Mouse (Mus musculus): ENCODE measurements around the gene Prkn. TPM values are rescaled to one million over a fixed set of nuclear protein-coding genes. Genes with fewer than 3 reads are reported as not detected.

Prkn gene
- polyA plus RNA-seq, 1 experiment from 2014 or later = 5.7 TPM

DNA sequence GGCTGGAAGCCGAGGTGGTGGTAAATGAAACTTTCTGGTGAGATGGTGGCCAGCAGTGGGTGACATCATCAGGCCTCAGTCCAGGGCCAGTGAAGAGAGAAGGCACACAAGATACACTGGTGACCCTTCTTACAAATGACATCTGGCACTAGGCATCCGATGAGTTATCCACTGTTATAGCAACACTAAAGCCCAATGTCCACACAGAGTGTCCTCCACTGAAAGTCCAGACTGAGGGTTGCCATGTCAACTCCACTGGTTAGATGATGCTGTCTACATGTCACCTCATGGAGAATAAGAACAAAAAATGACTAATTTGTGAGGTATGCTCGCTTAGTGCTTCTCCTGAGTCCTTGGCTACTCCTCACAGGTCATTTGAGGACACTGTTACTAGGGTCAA, 1210.8 kb downstream of the Prkn start:
- ATAC-seq = no peak
- 85% methylated on average over 3 of the region's 3 CpGs for WGBS
- H3K9ac ChIP-seq (ENCODE audit: low read depth, low read length) = no peak overlapping the region
- no peaks in the 10 kb centered on the region for H3K36me3 ChIP-seq (ENCODE audit: control insufficient read depth, insufficient read depth, low read length)
- no peak overlapping the region for H3K4me2 ChIP-seq (ENCODE audit: low read length)
- no peaks in the 10 kb centered on the region for H3K4me1 ChIP-seq (ENCODE audit: control insufficient read depth, insufficient read depth, low read depth, low read length)
- H3K4me3 ChIP-seq (ENCODE audit: low read length) = no peak overlapping the region
- H3K9me3 ChIP-seq (ENCODE audit: control insufficient read depth, low read length) = no peaks in the 10 kb centered on the region
- H3K27me3 ChIP-seq (replicated peaks; ENCODE audit: control insufficient read depth, insufficient read depth, low read length) = no peaks in the 10 kb centered on the region
- no peak overlapping the region for H3K27ac ChIP-seq (ENCODE audit: low read depth, low read length)

DNA sequence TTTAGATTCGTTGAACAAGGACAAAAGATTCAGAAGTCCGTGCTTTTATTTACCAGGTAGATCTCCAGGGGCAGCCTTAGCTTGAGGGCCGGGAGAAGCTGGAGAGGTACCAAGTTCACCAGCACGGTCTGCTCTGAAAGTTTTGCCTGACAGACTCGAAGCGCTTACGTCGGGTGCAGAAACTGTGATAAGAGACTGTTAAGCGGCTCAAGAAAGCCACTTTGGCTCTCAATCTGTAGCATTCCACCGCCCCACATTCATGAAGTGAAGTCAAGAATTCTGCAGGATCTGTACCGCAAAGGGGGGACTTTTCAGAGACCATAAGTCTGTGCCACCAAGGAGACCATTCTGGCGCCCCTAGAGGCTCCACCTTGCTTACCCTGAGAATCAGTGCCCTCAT, 1212.5 kb downstream of the Prkn start:
- H3K4me1 ChIP-seq (ENCODE audit: control insufficient read depth, insufficient read depth, low read depth, low read length) = no peaks in the 10 kb centered on the region
- no peak for ATAC-seq
- WGBS = 85% methylated on average over 12 of the region's 12 CpGs
- H3K36me3 ChIP-seq (ENCODE audit: control insufficient read depth, insufficient read depth, low read length) = no peaks in the 10 kb centered on the region
- no peaks in the 10 kb centered on the region for H3K27me3 ChIP-seq (replicated peaks; ENCODE audit: control insufficient read depth, insufficient read depth, low read length)
- no peak overlapping the region for H3K27ac ChIP-seq (ENCODE audit: low read depth, low read length)
- H3K4me2 ChIP-seq (ENCODE audit: low read length) = no peak overlapping the region
- no peaks in the 10 kb centered on the region for H3K9me3 ChIP-seq (ENCODE audit: control insufficient read depth, low read length)
- H3K4me3 ChIP-seq (ENCODE audit: low read length) = no peak overlapping the region
- no peak overlapping the region for H3K9ac ChIP-seq (ENCODE audit: low read depth, low read length)

DNA sequence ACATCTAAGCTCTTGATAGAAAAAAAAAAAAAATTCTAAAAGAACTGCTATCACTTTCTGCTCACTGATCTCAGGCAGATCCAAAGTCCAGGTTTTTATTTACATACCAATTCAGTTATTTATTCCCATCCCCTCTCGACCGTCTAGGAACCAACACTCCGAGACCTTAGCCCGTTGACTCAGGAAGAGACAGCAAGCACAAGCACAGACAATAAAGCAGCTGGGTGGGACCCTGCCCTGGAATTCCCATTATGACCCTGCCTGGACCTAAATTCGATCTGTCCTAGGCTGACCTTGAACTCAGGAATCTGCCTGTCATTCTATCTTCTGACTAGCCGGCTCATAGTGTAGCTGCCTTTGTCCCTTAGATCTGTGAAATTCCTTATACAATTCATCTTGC, 1218.9 kb downstream of the Prkn start:
- no peak for ATAC-seq
- H3K27ac ChIP-seq (ENCODE audit: low read depth, low read length) = no peak overlapping the region
- no peak overlapping the region for H3K9ac ChIP-seq (ENCODE audit: low read depth, low read length)
- H3K27me3 ChIP-seq (replicated peaks; ENCODE audit: control insufficient read depth, insufficient read depth, low read length) = no peaks in the 10 kb centered on the region
- no peak overlapping the region for H3K4me2 ChIP-seq (ENCODE audit: low read length)
- H3K9me3 ChIP-seq (ENCODE audit: control insufficient read depth, low read length) = no peaks in the 10 kb centered on the region; the same call in 1 of the 2 replicates
- 90% methylated on average over 6 of the region's 6 CpGs for WGBS
- H3K4me3 ChIP-seq (ENCODE audit: low read length) = no peak overlapping the region
- no peaks in the 10 kb centered on the region for H3K4me1 ChIP-seq (ENCODE audit: control insufficient read depth, insufficient read depth, low read depth, low read length)
- no peaks in the 10 kb centered on the region for H3K36me3 ChIP-seq (ENCODE audit: control insufficient read depth, insufficient read depth, low read length)

DNA sequence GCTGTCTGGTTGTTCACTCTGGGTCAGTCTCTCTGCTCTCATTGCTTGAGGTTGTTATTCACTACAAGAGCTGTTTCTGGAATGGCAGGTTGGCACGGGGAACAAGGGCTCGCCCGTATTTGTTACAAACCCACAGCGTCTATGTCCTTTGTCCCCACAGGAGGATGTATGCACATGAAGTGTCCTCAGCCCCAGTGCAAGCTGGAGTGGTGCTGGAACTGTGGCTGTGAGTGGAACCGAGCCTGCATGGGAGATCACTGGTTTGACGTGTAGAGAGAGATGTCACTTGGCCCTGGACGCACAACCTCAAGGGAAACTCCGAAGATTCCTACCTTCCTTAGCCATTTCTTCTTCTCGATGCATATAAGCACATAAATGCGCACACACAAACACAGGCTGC, 1221.2 kb downstream of the Prkn start:
- Histone ChIP-seq H3K9me3 (ENCODE audit: control insufficient read depth, low read length) (no peaks in the 10 kb centered on the region; the same call in 1 of the 2 replicates), H3K4me1 (ENCODE audit: control insufficient read depth, insufficient read depth, low read depth, low read length) (no peaks in the 10 kb centered on the region), H3K9ac (ENCODE audit: low read depth, low read length) (no peak overlapping the region), H3K4me3 (ENCODE audit: low read length) (no peak overlapping the region), H3K36me3 (ENCODE audit: control insufficient read depth, insufficient read depth, low read length) (no peaks in the 10 kb centered on the region), H3K27me3 (replicated peaks; ENCODE audit: control insufficient read depth, insufficient read depth, low read length) (no peaks in the 10 kb centered on the region), H3K27ac (ENCODE audit: low read depth, low read length) (no peak overlapping the region), H3K4me2 (ENCODE audit: low read length) (no peak overlapping the region)
- 95% methylated on average over 10 of the region's 10 CpGs for WGBS
- ATAC-seq = no peak

DNA sequence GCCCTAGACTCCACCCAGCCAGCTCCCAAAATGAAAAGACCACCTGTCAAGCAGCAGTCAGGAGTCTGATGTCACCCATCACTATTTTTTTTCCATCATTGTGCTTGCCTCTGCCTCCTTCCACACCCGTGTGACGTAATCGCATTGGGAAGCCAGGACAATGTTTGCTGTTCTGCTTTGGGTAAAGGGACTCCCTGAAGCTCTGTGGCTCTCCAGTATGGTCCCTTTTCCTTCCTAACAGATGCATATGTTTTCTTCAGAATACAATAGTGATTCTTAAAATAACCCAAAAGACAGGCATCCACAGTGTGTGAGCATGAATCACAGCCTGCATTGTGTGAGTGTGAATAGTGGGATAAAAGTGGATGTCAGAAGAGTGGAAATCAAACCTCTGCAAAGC, 1222.7 kb downstream of the Prkn start:
- H3K36me3 ChIP-seq (ENCODE audit: control insufficient read depth, insufficient read depth, low read length) = no peaks in the 10 kb centered on the region
- no peak for ATAC-seq
- no peak overlapping the region for H3K4me2 ChIP-seq (ENCODE audit: low read length)
- H3K9me3 ChIP-seq (ENCODE audit: control insufficient read depth, low read length) = no peaks in the 10 kb centered on the region; the same call in 1 of the 2 replicates
- no peaks in the 10 kb centered on the region for H3K4me1 ChIP-seq (ENCODE audit: control insufficient read depth, insufficient read depth, low read depth, low read length)
- no peaks in the 10 kb centered on the region for H3K27me3 ChIP-seq (replicated peaks; ENCODE audit: control insufficient read depth, insufficient read depth, low read length)
- no peak overlapping the region for H3K4me3 ChIP-seq (ENCODE audit: low read length)
- no peak overlapping the region for H3K9ac ChIP-seq (ENCODE audit: low read depth, low read length)
- H3K27ac ChIP-seq (ENCODE audit: low read depth, low read length) = no peak overlapping the region
- 77% methylated on average over 3 of the region's 3 CpGs for WGBS

DNA sequence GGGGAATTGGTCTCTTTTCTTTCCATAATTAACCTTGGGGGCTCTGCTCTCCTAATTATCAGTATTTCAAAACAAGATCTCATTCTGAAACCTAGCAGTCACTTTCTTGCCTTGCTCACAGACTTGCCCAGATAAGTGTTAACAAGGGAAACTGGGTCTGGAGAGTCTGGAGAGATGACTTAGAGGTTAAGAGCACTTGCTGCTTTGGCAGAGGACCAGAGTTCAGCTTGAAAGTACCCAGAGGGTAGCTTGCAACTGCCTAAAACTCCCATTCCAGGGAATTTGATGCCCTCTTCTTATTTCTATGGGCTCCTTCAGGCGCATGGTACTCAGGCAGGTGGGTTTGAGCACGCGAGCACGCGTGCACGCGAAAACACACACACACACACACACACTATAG, 1223.3 kb downstream of the Prkn start:
- H3K4me2 ChIP-seq (ENCODE audit: low read length) = no peak overlapping the region
- H3K27ac ChIP-seq (ENCODE audit: low read depth, low read length) = no peak overlapping the region
- H3K36me3 ChIP-seq (ENCODE audit: control insufficient read depth, insufficient read depth, low read length) = no peaks in the 10 kb centered on the region
- H3K9me3 ChIP-seq (ENCODE audit: control insufficient read depth, low read length) = no peaks in the 10 kb centered on the region; the same call in 1 of the 2 replicates
- no peak for ATAC-seq
- no peak overlapping the region for H3K9ac ChIP-seq (ENCODE audit: low read depth, low read length)
- no peak overlapping the region for H3K4me3 ChIP-seq (ENCODE audit: low read length)
- no peaks in the 10 kb centered on the region for H3K4me1 ChIP-seq (ENCODE audit: control insufficient read depth, insufficient read depth, low read depth, low read length)
- 98% methylated on average over 7 of the region's 7 CpGs for WGBS
- H3K27me3 ChIP-seq (replicated peaks; ENCODE audit: control insufficient read depth, insufficient read depth, low read length) = no peaks in the 10 kb centered on the region

DNA sequence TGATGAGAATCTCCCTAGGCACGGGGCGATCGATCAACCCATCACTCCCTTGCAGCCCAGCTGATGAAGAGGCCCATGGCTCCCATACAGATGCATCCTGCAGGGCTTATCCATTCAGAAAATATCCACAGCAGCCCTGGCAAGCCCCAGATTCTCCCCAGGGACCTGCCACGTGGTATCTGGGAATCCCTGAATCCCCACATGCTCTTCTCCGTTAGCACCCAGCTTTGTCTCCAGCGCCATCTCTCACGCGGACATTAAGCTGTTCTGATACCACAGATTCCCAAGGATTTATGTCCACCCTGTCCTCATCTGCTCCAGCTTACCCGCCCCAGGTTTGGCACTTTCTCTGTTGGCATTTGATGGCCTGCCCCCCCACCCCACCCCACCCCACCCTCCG, 1225.9 kb downstream of the Prkn start:
- ATAC-seq = no peak
- Histone ChIP-seq H3K27me3 (replicated peaks; ENCODE audit: control insufficient read depth, insufficient read depth, low read length) (no peaks in the 10 kb centered on the region), H3K4me1 (ENCODE audit: control insufficient read depth, insufficient read depth, low read depth, low read length) (no peaks in the 10 kb centered on the region), H3K9ac (ENCODE audit: low read depth, low read length) (no peak overlapping the region), H3K36me3 (ENCODE audit: control insufficient read depth, insufficient read depth, low read length) (no peaks in the 10 kb centered on the region), H3K9me3 (ENCODE audit: control insufficient read depth, low read length) (no peaks in the 10 kb centered on the region), H3K4me3 (ENCODE audit: low read length) (no peak overlapping the region), H3K27ac (ENCODE audit: low read depth, low read length) (no peak overlapping the region), H3K4me2 (ENCODE audit: low read length) (no peak overlapping the region)
- WGBS = 57% methylated on average over 10 of the region's 10 CpGs

DNA sequence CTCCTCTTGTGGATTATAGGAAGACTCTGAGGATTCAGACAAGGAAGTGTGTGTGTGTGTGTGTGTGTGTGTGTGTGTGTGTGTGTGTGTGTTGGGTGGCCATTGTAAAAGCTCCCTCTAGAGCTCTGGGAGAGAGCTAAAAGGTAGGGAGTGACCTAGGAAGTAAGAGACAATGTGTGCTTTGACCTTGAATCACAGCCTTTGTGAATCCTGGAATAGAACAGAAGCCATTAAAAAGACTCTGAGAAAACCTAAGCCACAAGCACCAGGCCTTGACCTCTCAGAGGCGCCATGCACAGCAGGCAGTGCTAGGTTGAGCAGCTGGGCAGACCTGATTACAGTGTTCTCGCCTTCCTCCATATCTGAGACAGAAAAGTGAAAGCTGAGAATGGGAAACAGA, 1236.6 kb downstream of the Prkn start:
- H3K4me3 ChIP-seq (ENCODE audit: low read length) = no peak overlapping the region
- no peak overlapping the region for H3K27ac ChIP-seq (ENCODE audit: low read depth, low read length)
- no peak overlapping the region for H3K4me2 ChIP-seq (ENCODE audit: low read length)
- H3K27me3 ChIP-seq (replicated peaks; ENCODE audit: control insufficient read depth, insufficient read depth, low read length) = no peaks in the 10 kb centered on the region
- no peak for ATAC-seq
- H3K9ac ChIP-seq (ENCODE audit: low read depth, low read length) = no peak overlapping the region
- H3K36me3 ChIP-seq (ENCODE audit: control insufficient read depth, insufficient read depth, low read length) = no peaks in the 10 kb centered on the region
- WGBS = 37% methylated on average over 2 of the region's 2 CpGs
- no peaks in the 10 kb centered on the region for H3K9me3 ChIP-seq (ENCODE audit: control insufficient read depth, low read length)
- H3K4me1 ChIP-seq (ENCODE audit: control insufficient read depth, insufficient read depth, low read depth, low read length) = no peaks in the 10 kb centered on the region

DNA sequence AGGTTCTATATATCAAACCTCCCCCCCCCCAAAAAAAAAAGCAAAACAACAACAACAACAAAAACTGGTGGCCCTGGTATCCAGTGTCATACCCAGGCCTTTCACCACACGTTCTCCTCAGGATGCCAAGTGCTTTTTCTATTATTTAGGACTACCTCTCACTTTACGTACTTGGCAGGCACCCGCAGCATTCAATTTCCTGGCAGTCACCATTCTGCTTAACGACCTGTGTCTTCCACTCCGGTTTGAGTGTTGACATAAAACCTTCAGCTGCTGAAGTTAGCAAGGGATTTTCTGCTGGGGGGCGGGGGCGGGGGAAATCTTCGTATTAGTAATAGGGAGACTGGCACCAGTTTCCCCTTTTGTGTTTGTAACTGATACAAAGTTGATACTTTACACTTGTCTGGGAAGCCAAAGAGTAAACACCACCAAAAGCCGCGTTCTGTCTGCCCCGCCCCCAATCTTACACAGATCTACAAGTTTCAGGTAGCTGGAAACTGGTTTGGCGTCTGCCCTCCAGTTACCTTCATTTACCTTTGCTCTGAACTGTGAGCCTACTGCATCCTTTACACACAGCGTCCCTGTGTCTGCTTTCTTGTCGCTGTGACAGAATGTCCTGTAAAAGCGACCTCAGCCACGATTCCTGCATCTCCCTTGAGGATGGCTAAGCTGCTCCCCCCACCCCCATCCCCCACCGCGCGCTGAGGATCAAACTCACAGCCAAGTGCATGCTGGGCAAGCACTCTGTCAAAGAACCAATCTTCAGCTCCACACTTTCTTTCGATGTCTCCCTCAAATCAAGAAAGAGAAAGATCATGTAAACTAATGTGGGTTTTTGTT, 1240.7 kb downstream of the Prkn start:
- no peak overlapping the region for H3K4me3 ChIP-seq (ENCODE audit: low read length)
- ATAC-seq = no peak
- 51% methylated on average over 20 of the region's 20 CpGs for WGBS

More for the DNA sequence above, 1240.7 kb downstream of the Prkn start:
- no peak overlapping the region for H3K9ac ChIP-seq (ENCODE audit: low read depth, low read length)
- H3K4me2 ChIP-seq (ENCODE audit: low read length) = no peak overlapping the region
- H3K9me3 ChIP-seq (ENCODE audit: control insufficient read depth, low read length) = no peaks in the 10 kb centered on the region
- H3K27me3 ChIP-seq (replicated peaks; ENCODE audit: control insufficient read depth, insufficient read depth, low read length) = no peaks in the 10 kb centered on the region
- H3K36me3 ChIP-seq (ENCODE audit: control insufficient read depth, insufficient read depth, low read length) = no peaks in the 10 kb centered on the region
- no peak overlapping the region for H3K27ac ChIP-seq (ENCODE audit: low read depth, low read length)
- H3K4me1 ChIP-seq (ENCODE audit: control insufficient read depth, insufficient read depth, low read depth, low read length) = no peaks in the 10 kb centered on the region
